Mouse (Mus musculus): ENCODE measurements around the gene Sec23ip.

- no peak for TF ChIP-seq POLR2A (IDR thresholded peaks at IDR 0.05; ENCODE audit: insufficient read depth, low read depth, low read length)
- TF ChIP-seq CTCF (IDR thresholded peaks at IDR 0.05) = 0 out of 2 replicates have a peak, but pooled peaks have one; percentile 10
- no peak for TF ChIP-seq EP300 (IDR thresholded peaks at IDR 0.05; ENCODE audit: insufficient read depth, low read depth, low read length)
Observed at GRCm38 (mm10) chr7:128833196-128833595, 88.5 kb downstream of the Sec23ip start.

Measured in heart, adult 2 months (tissue).